Mouse (Mus musculus): Measurements from ENCODE around the gene Gm9821. TPM values are rescaled to one million over a fixed set of nuclear protein-coding genes. Genes with fewer than 3 reads are reported as not detected.

The Gm9821 gene
- polyA plus RNA-seq, 1 experiment from 2014 or later = 0.33 TPM

- ATAC-seq (ENCODE audit: low read depth) = peak; percentile 62
- WGBS = 19% methylated on average over 15 of the region's 15 CpGs
These were observed 5.0 kb downstream of the Gm9821 start for GRCm38 (mm10) chr2:91950275-91951085.

GRCm38 (mm10) chr2:91953825-91954224 is 8.3 kb downstream of the Gm9821 start:
- Histone ChIP-seq H3K4me2 (ENCODE audit: low read depth, low read length) (no peak overlapping the region), H3K4me3 (ENCODE audit: low read length) (no peak overlapping the region), H3K27me3 (ENCODE audit: control insufficient read depth, insufficient read depth, low read depth, low read length) (no peaks in the 10 kb centered on the region), H3K4me1 (replicated peaks; ENCODE audit: control insufficient read depth, insufficient read depth, low read length) (peaks cover 67% of the 10 kb centered on the region), H3K9me3 (ENCODE audit: control insufficient read depth, low read length) (no peaks in the 10 kb centered on the region), H3K9ac (ENCODE audit: low read length) (0 out of 2 replicates have a peak overlapping the region, but pooled peaks have one; percentile 43), H3K27ac (ENCODE audit: low read length) (peak overlapping the region; percentile 91), H3K36me3 (ENCODE audit: control insufficient read depth, insufficient read depth, low read length) (no peaks in the 10 kb centered on the region)
- peak; percentile 79 for ATAC-seq (ENCODE audit: low read depth)
- WGBS = 11% methylated on average over 5 of the region's 5 CpGs

More at GRCm38 (mm10) chr2:91950275-91951085, 5.0 kb downstream of the Gm9821 start:
- peak overlapping the region; percentile 89 for H3K27ac ChIP-seq (ENCODE audit: low read length)
- H3K9me3 ChIP-seq (ENCODE audit: control insufficient read depth, low read length) = no peaks in the 10 kb centered on the region
- no peaks in the 10 kb centered on the region for H3K36me3 ChIP-seq (ENCODE audit: control insufficient read depth, insufficient read depth, low read length)
- H3K27me3 ChIP-seq (ENCODE audit: control insufficient read depth, insufficient read depth, low read depth, low read length) = no peaks in the 10 kb centered on the region
- peak overlapping the region; percentile 29 for H3K4me3 ChIP-seq (ENCODE audit: low read length)
- peaks cover 64% of the 10 kb centered on the region for H3K4me1 ChIP-seq (replicated peaks; ENCODE audit: control insufficient read depth, insufficient read depth, low read length)
- peak overlapping the region; percentile 60 for H3K9ac ChIP-seq (ENCODE audit: low read length)
- H3K4me2 ChIP-seq (ENCODE audit: low read depth, low read length) = peak overlapping the region; percentile 55

- Histone ChIP-seq H3K9ac (ENCODE audit: low read length) (no peak overlapping the region), H3K4me3 (ENCODE audit: low read length) (no peak overlapping the region), H3K36me3 (ENCODE audit: control insufficient read depth, insufficient read depth, low read length) (no peaks in the 10 kb centered on the region), H3K27me3 (ENCODE audit: control insufficient read depth, insufficient read depth, low read depth, low read length) (no peaks in the 10 kb centered on the region), H3K27ac (ENCODE audit: low read length) (peak overlapping the region; percentile 91), H3K4me1 (replicated peaks; ENCODE audit: control insufficient read depth, insufficient read depth, low read length) (peaks cover 64% of the 10 kb centered on the region), H3K4me2 (ENCODE audit: low read depth, low read length) (no peak overlapping the region), H3K9me3 (ENCODE audit: control insufficient read depth, low read length) (no peaks in the 10 kb centered on the region)
- WGBS = 55% methylated on average over 4 of the region's 4 CpGs
- ATAC-seq (ENCODE audit: low read depth) = peak; percentile 14; the same call in 1 of the 2 replicates
These were observed 9.7 kb downstream of the Gm9821 start for GRCm38 (mm10) chr2:91955121-91955591.

GRCm38 (mm10) chr2:91955875-91956274 is 10.4 kb downstream of the Gm9821 start:
- Histone ChIP-seq H3K36me3 (ENCODE audit: control insufficient read depth, insufficient read depth, low read length) (no peaks in the 10 kb centered on the region), H3K9ac (ENCODE audit: low read length) (no peak overlapping the region), H3K9me3 (ENCODE audit: control insufficient read depth, low read length) (no peaks in the 10 kb centered on the region), H3K4me1 (replicated peaks; ENCODE audit: control insufficient read depth, insufficient read depth, low read length) (peaks cover 57% of the 10 kb centered on the region), H3K27me3 (ENCODE audit: control insufficient read depth, insufficient read depth, low read depth, low read length) (no peaks in the 10 kb centered on the region), H3K27ac (ENCODE audit: low read length) (peak overlapping the region; percentile 91), H3K4me3 (ENCODE audit: low read length) (no peak overlapping the region), H3K4me2 (ENCODE audit: low read depth, low read length) (no peak overlapping the region)
- 75% methylated on average over 6 of the region's 6 CpGs for WGBS
- ATAC-seq (ENCODE audit: low read depth) = no peak

GRCm38 (mm10) chr2:91957096-91957495 is 11.6 kb downstream of the Gm9821 start:
- Histone ChIP-seq H3K27ac (ENCODE audit: low read length) (peak overlapping the region; percentile 36; the same call in 1 of the 2 replicates), H3K9me3 (ENCODE audit: control insufficient read depth, low read length) (no peaks in the 10 kb centered on the region), H3K4me3 (ENCODE audit: low read length) (no peak overlapping the region), H3K4me1 (replicated peaks; ENCODE audit: control insufficient read depth, insufficient read depth, low read length) (peaks cover 67% of the 10 kb centered on the region), H3K4me2 (ENCODE audit: low read depth, low read length) (no peak overlapping the region), H3K9ac (ENCODE audit: low read length) (no peak overlapping the region), H3K27me3 (ENCODE audit: control insufficient read depth, insufficient read depth, low read depth, low read length) (no peaks in the 10 kb centered on the region), H3K36me3 (ENCODE audit: control insufficient read depth, insufficient read depth, low read length) (no peaks in the 10 kb centered on the region)
- ATAC-seq (ENCODE audit: low read depth) = peak; percentile 66
- WGBS = 3% methylated on average over 4 of the region's 4 CpGs

- H3K27me3 ChIP-seq (ENCODE audit: control insufficient read depth, insufficient read depth, low read depth, low read length) = no peaks in the 10 kb centered on the region
- H3K4me3 ChIP-seq (ENCODE audit: low read length) = no peak overlapping the region
- no peaks in the 10 kb centered on the region for H3K9me3 ChIP-seq (ENCODE audit: control insufficient read depth, low read length)
- H3K36me3 ChIP-seq (ENCODE audit: control insufficient read depth, insufficient read depth, low read length) = no peaks in the 10 kb centered on the region
- no peak for ATAC-seq (ENCODE audit: low read depth)
- H3K4me1 ChIP-seq (replicated peaks; ENCODE audit: control insufficient read depth, insufficient read depth, low read length) = peaks cover 75% of the 10 kb centered on the region
- 0 out of 2 replicates have a peak overlapping the region, but pooled peaks have one; percentile 26 for H3K9ac ChIP-seq (ENCODE audit: low read length)
- H3K4me2 ChIP-seq (ENCODE audit: low read depth, low read length) = no peak overlapping the region
- H3K27ac ChIP-seq (ENCODE audit: low read length) = no peak overlapping the region
- WGBS = 79% methylated on average over 8 of the region's 8 CpGs
These were observed 12.5 kb downstream of the Gm9821 start for GRCm38 (mm10) chr2:91958049-91958448.

- no peak overlapping the region for H3K4me3 ChIP-seq (ENCODE audit: low read length)
- WGBS = 41% methylated on average over 10 of the region's 10 CpGs
- no peaks in the 10 kb centered on the region for H3K27me3 ChIP-seq (ENCODE audit: control insufficient read depth, insufficient read depth, low read depth, low read length)
- no peak overlapping the region for H3K9ac ChIP-seq (ENCODE audit: low read length)
- H3K4me2 ChIP-seq (ENCODE audit: low read depth, low read length) = no peak overlapping the region
- H3K9me3 ChIP-seq (ENCODE audit: control insufficient read depth, low read length) = no peaks in the 10 kb centered on the region
- no peak overlapping the region for H3K27ac ChIP-seq (ENCODE audit: low read length)
- no peak for ATAC-seq (ENCODE audit: low read depth)
- peaks cover 69% of the 10 kb centered on the region for H3K4me1 ChIP-seq (replicated peaks; ENCODE audit: control insufficient read depth, insufficient read depth, low read length)
- no peaks in the 10 kb centered on the region for H3K36me3 ChIP-seq (ENCODE audit: control insufficient read depth, insufficient read depth, low read length)
These were observed 13.4 kb downstream of the Gm9821 start for GRCm38 (mm10) chr2:91958701-91959457.

GRCm38 (mm10) chr2:91959544-91960410 is 14.3 kb downstream of the Gm9821 start:
- H3K27ac ChIP-seq (ENCODE audit: low read length) = no peak overlapping the region
- no peak overlapping the region for H3K4me2 ChIP-seq (ENCODE audit: low read depth, low read length)
- H3K36me3 ChIP-seq (ENCODE audit: control insufficient read depth, insufficient read depth, low read length) = no peaks in the 10 kb centered on the region
- no peak for ATAC-seq (ENCODE audit: low read depth)
- no peaks in the 10 kb centered on the region for H3K9me3 ChIP-seq (ENCODE audit: control insufficient read depth, low read length)
- 76% methylated on average over 11 of the region's 11 CpGs for WGBS
- no peaks in the 10 kb centered on the region for H3K27me3 ChIP-seq (ENCODE audit: control insufficient read depth, insufficient read depth, low read depth, low read length)
- H3K4me1 ChIP-seq (replicated peaks; ENCODE audit: control insufficient read depth, insufficient read depth, low read length) = peaks cover 62% of the 10 kb centered on the region
- no peak overlapping the region for H3K4me3 ChIP-seq (ENCODE audit: low read length)
- no peak overlapping the region for H3K9ac ChIP-seq (ENCODE audit: low read length)

Data from lung, embryonic 16.5 days (tissue).